Mouse (Mus musculus) intestine, embryonic 15.5 days (tissue): ENCODE results near the gene Fau. TPM values are rescaled to one million over a fixed set of nuclear protein-coding genes. Genes with fewer than 3 reads are reported as not detected.

Experiments
- ATAC-seq: fragments of 200-750 bp; cut with Nextera tagmentation; 2 replicates; pipeline ENCODE4 v1.8.0; 2017; ENCODE audit warnings: moderate TSS enrichment, moderate library complexity
- H3K27ac ChIP-seq: fragments of 300-500 bp; sonication (generic); 2 replicates; pipeline ENCODE4 v1.5.1; 2015; ENCODE audit warnings: mild to moderate bottlenecking, inconsistent platforms
- H3K27me3 ChIP-seq: fragments of 300-500 bp; sonication (generic); replicated peaks from 2 replicates; pipeline ENCODE4 v1.6.1; 2015; ENCODE audit warnings: inconsistent platforms
- H3K36me3 ChIP-seq: fragments of 300-500 bp; sonication (generic); 2 replicates; pipeline ENCODE4 v1.6.1; 2015; ENCODE audit warnings: inconsistent platforms
- H3K4me1 ChIP-seq: fragments of 300-500 bp; sonication (generic); replicated peaks from 2 replicates; pipeline ENCODE4 v1.6.1; 2015; ENCODE audit warnings: inconsistent platforms
- H3K4me2 ChIP-seq: fragments of 300-500 bp; sonication (generic); replicated peaks from 2 replicates; pipeline ENCODE4 v1.6.1; 2015; ENCODE audit warnings: mild to moderate bottlenecking, inconsistent platforms
- H3K4me3 ChIP-seq: fragments of 300-500 bp; sonication (generic); replicated peaks from 2 replicates; pipeline ENCODE4 v1.5.1; 2015; ENCODE audit warnings: inconsistent platforms
- H3K9ac ChIP-seq: fragments of 300-500 bp; sonication (generic); 2 replicates; pipeline ENCODE4 v1.6.1; 2015; ENCODE audit warnings: inconsistent platforms
- H3K9me3 ChIP-seq: fragments of 300-500 bp; sonication (generic); 2 replicates; pipeline ENCODE4 v1.6.1; 2016; ENCODE audit warnings: inconsistent platforms
- WGBS: fragments of 180-500 bp; shearing (Covaris S2); methylation state at CpG from one replicate; pipeline ENCODE4 v1.1.7; 2015; 5-methylcytosine and 5-hydroxymethylcytosine counted together
- polyA plus RNA-seq: library from polyadenylated mRNA; unstranded; fragments of >200 nt; fragmentation: Nextera tagmentation; extraction: Ambion mirVana; gene quantifications from 2 replicates; pipeline ENCODE4 v1.2.1, GENCODE M21; 2015

The Fau gene
- polyA plus RNA-seq = 876 and 881 TPM in 2 replicates

- under 1% methylated on average over 63 of the region's 63 CpGs for WGBS
These were observed at the start of gene Fau, which contains the start of gene Mrpl49 for GRCm38 (mm10) chr19:6057313-6058096. Fau (plus strand) TSS chr19:6057844. Mrpl49 (minus strand) TSS chr19:6057785.

GRCm38 (mm10) chr19:6009137-6009536 lies 48.5 kb upstream of the Fau start:
- Histone ChIP-seq H3K27ac (no peak overlapping the region), H3K9me3 (no peaks in the 10 kb centered on the region), H3K4me1 (no peaks in the 10 kb centered on the region; the same call in 1 of the 2 replicates), H3K4me3 (no peak overlapping the region), H3K27me3 (no peaks in the 10 kb centered on the region), H3K36me3 (no peaks in the 10 kb centered on the region), H3K4me2 (no peak overlapping the region), H3K9ac (no peak overlapping the region)
- WGBS = 86% methylated on average over 8 of the region's 8 CpGs
- ATAC-seq = no peak

More at GRCm38 (mm10) chr19:6057313-6058096, at the start of gene Fau, which contains the start of gene Mrpl49:
- Histone ChIP-seq H3K9ac (peak within 1 kb of the TSS; percentile 77), H3K9me3 (no peaks in the 10 kb centered on the region), H3K4me2 (peak within 1 kb of the TSS; percentile 70), H3K27me3 (no peaks in the 10 kb centered on the region), H3K36me3 (peaks cover 30% of the 10 kb centered on the region), H3K4me1 (peaks cover 19% of the 10 kb centered on the region), H3K4me3 (peak within 1 kb of the TSS; percentile 67), H3K27ac (peak within 1 kb of the TSS; percentile 56)
- ATAC-seq = peak; percentile 88

- Histone ChIP-seq H3K27me3 (no peaks in the 10 kb centered on the region), H3K4me1 (peaks cover 9% of the 10 kb centered on the region), H3K9ac (no peak overlapping the region), H3K4me2 (no peak overlapping the region), H3K27ac (no peak overlapping the region), H3K9me3 (no peaks in the 10 kb centered on the region), H3K36me3 (no peaks in the 10 kb centered on the region), H3K4me3 (no peak overlapping the region)
- 90% methylated on average over 10 of the region's 10 CpGs for WGBS
- no peak for ATAC-seq
These were observed 44.0 kb upstream of the Fau start for GRCm38 (mm10) chr19:6013691-6014090.

GRCm38 (mm10) chr19:6014991-6015510 lies 42.6 kb upstream of the Fau start:
- H3K4me3 ChIP-seq = peak overlapping the region; percentile 59
- H3K27ac ChIP-seq = peak overlapping the region; percentile 67
- H3K4me1 ChIP-seq = peaks cover 11% of the 10 kb centered on the region
- H3K27me3 ChIP-seq = no peaks in the 10 kb centered on the region
- 5% methylated on average over 16 of the region's 18 CpGs for WGBS
- ATAC-seq = peak; percentile 91
- H3K9ac ChIP-seq = peak overlapping the region; percentile 66
- H3K9me3 ChIP-seq = no peaks in the 10 kb centered on the region
- peak overlapping the region; percentile 96 for H3K4me2 ChIP-seq
- H3K36me3 ChIP-seq = no peaks in the 10 kb centered on the region

- H3K36me3 ChIP-seq = no peaks in the 10 kb centered on the region
- H3K9ac ChIP-seq = peak within 1 kb of the TSS; percentile 66
- no peaks in the 10 kb centered on the region for H3K9me3 ChIP-seq
- WGBS = 3% methylated on average over 40 of the region's 40 CpGs
- peak; percentile 86 for ATAC-seq
- H3K27ac ChIP-seq = peak within 1 kb of the TSS; percentile 67
- H3K4me1 ChIP-seq = peaks cover 14% of the 10 kb centered on the region
- peak within 1 kb of the TSS; percentile 59 for H3K4me3 ChIP-seq
- peak within 1 kb of the TSS; percentile 96 for H3K4me2 ChIP-seq
- H3K27me3 ChIP-seq = no peaks in the 10 kb centered on the region
These were observed 41.9 kb upstream of the Fau start, which contains the start of gene Capn1 for GRCm38 (mm10) chr19:6015511-6016315. Capn1 (minus strand) TSS chr19:6015897.

- H3K9me3 ChIP-seq = no peaks in the 10 kb centered on the region
- H3K27ac ChIP-seq = no peak overlapping the region
- H3K9ac ChIP-seq = no peak overlapping the region
- H3K4me2 ChIP-seq = 0 out of 2 replicates have a peak overlapping the region, but pooled peaks have one; percentile 96
- H3K36me3 ChIP-seq = no peaks in the 10 kb centered on the region
- H3K4me3 ChIP-seq = no peak overlapping the region
- no peak for ATAC-seq
- peaks cover 14% of the 10 kb centered on the region for H3K4me1 ChIP-seq
- 50% methylated on average over 7 of the region's 7 CpGs for WGBS
- no peaks in the 10 kb centered on the region for H3K27me3 ChIP-seq
These were observed 41.1 kb upstream of the Fau start for GRCm38 (mm10) chr19:6016532-6016931.

GRCm38 (mm10) chr19:6018142-6019089 lies 39.2 kb upstream of the Fau start:
- Histone ChIP-seq H3K9ac (no peak overlapping the region), H3K27me3 (no peaks in the 10 kb centered on the region; the same call in 1 of the 2 replicates), H3K9me3 (no peaks in the 10 kb centered on the region), H3K4me1 (peaks cover 14% of the 10 kb centered on the region), H3K36me3 (no peaks in the 10 kb centered on the region), H3K4me2 (no peak overlapping the region), H3K4me3 (no peak overlapping the region), H3K27ac (no peak overlapping the region)
- no peak for ATAC-seq
- 33% methylated on average over 15 of the region's 15 CpGs for WGBS

- H3K9ac ChIP-seq = no peak overlapping the region
- H3K27me3 ChIP-seq = no peaks in the 10 kb centered on the region; the same call in 1 of the 2 replicates
- no peak overlapping the region for H3K4me3 ChIP-seq
- 53% methylated on average over 3 of the region's 3 CpGs for WGBS
- no peak for ATAC-seq
- H3K9me3 ChIP-seq = no peaks in the 10 kb centered on the region
- H3K36me3 ChIP-seq = no peaks in the 10 kb centered on the region
- H3K27ac ChIP-seq = no peak overlapping the region
- no peak overlapping the region for H3K4me2 ChIP-seq
- peaks cover 14% of the 10 kb centered on the region for H3K4me1 ChIP-seq
These were observed 37.4 kb upstream of the Fau start for GRCm38 (mm10) chr19:6020276-6020675.

GRCm38 (mm10) chr19:6023059-6023458 lies 34.6 kb upstream of the Fau start:
- no peak for ATAC-seq

GRCm38 (mm10) chr19:6023930-6024329 lies 33.7 kb upstream of the Fau start:
- H3K4me1 ChIP-seq = 0 out of 2 replicates have a peak, but pooled peaks cover 3% of the 10 kb centered on the region
- no peaks in the 10 kb centered on the region for H3K9me3 ChIP-seq
- WGBS = 82% methylated on average over 7 of the region's 7 CpGs
- no peak overlapping the region for H3K9ac ChIP-seq
- no peaks in the 10 kb centered on the region for H3K36me3 ChIP-seq
- ATAC-seq = no peak
- no peak overlapping the region for H3K4me3 ChIP-seq
- no peak overlapping the region for H3K27ac ChIP-seq
- no peaks in the 10 kb centered on the region; the same call in 1 of the 2 replicates for H3K27me3 ChIP-seq
- H3K4me2 ChIP-seq = no peak overlapping the region

More at GRCm38 (mm10) chr19:6023059-6023458, 34.6 kb upstream of the Fau start:
- Histone ChIP-seq H3K27me3 (no peaks in the 10 kb centered on the region; the same call in 1 of the 2 replicates), H3K4me2 (no peak overlapping the region), H3K9ac (no peak overlapping the region), H3K9me3 (no peaks in the 10 kb centered on the region), H3K4me3 (no peak overlapping the region), H3K4me1 (0 out of 2 replicates have a peak, but pooled peaks cover 7% of the 10 kb centered on the region), H3K36me3 (no peaks in the 10 kb centered on the region), H3K27ac (no peak overlapping the region)
- 51% methylated on average over 8 of the region's 8 CpGs for WGBS

GRCm38 (mm10) chr19:6028991-6029390 lies 28.7 kb upstream of the Fau start:
- Histone ChIP-seq H3K4me2 (no peak overlapping the region), H3K9me3 (no peaks in the 10 kb centered on the region), H3K27ac (no peak overlapping the region), H3K4me1 (no peaks in the 10 kb centered on the region), H3K36me3 (no peaks in the 10 kb centered on the region), H3K27me3 (no peaks in the 10 kb centered on the region), H3K4me3 (no peak overlapping the region), H3K9ac (no peak overlapping the region)
- ATAC-seq = no peak
- 75% methylated on average over 6 of the region's 6 CpGs for WGBS
